33 mouse cellular contexts compared by ENCODE assay signal in the genomic region with DNA sequence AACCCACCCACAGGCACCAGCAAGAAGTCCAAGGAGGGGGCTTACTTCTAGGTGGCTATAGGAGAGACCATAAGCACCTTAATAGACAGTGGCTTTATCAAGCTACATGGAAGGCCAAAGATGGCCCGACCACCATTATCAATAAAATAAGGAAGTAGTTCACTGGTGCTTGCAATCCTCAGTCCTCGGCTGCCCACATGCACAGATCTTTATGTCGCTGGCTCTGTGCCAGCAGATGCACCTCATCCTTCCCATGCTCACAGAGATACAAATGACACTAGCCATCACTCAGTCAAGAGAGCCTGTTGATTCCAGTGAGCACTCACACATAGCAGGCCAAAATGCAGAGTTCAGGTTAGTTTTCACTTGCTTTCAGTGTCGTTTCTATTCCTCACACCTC.
"Had no signal": no experiment of that assay in that cellular context is flagged by ENCODE, and none has a peak within 500 bp of the region (broad histone marks: within the 10 kb centered on the region; RNA-seq: fewer than 3 reads in every experiment).

No protein-coding gene starts in this region.

- H3K4me3 ChIP-seq: limb, embryonic 10.5 days; limb, embryonic 12.5 days; limb, embryonic 13.5 days; limb, embryonic 15.5 days; liver, embryonic 12.5 days; liver, embryonic 13.5 days; liver, embryonic 15.5 days; lung, embryonic 15.5 days; megakaryocyte, embryonic 14.5 days; midbrain, embryonic 10.5 days; midbrain, embryonic 12.5 days; midbrain, embryonic 13.5 days; midbrain, embryonic 15.5 days; myocyte; neural tube, embryonic 12.5 days; neural tube, embryonic 13.5 days had no signal

- H3K9ac ChIP-seq: limb, embryonic 12.5 days; limb, embryonic 13.5 days; limb, embryonic 15.5 days; liver, embryonic 12.5 days; liver, embryonic 13.5 days; liver, embryonic 14.5 days; liver, embryonic 15.5 days; liver, postnatal 0 days; lung, embryonic 14.5 days; lung, embryonic 15.5 days; midbrain, embryonic 12.5 days; midbrain, embryonic 13.5 days; midbrain, embryonic 15.5 days; neural tube, embryonic 12.5 days; neural tube, embryonic 13.5 days had no signal

- ATAC-seq: liver, embryonic 12.5 days; liver, postnatal 0 days; lung, postnatal 0 days; midbrain, embryonic 13.5 days; midbrain, embryonic 15.5 days; midbrain, embryonic 16.5 days had no signal

- H3K4me2 ChIP-seq: limb, embryonic 12.5 days; limb, embryonic 13.5 days; limb, embryonic 15.5 days; liver, embryonic 11.5 days; liver, embryonic 12.5 days; liver, embryonic 13.5 days; liver, embryonic 15.5 days; lung, embryonic 14.5 days; lung, embryonic 15.5 days; midbrain, embryonic 11.5 days; midbrain, embryonic 12.5 days; midbrain, embryonic 13.5 days; midbrain, embryonic 15.5 days; neural tube, embryonic 12.5 days; neural tube, embryonic 13.5 days had no signal

- H3K36me3 ChIP-seq: midbrain, embryonic 15.5 days had no signal

- H3K27me3 ChIP-seq: limb, embryonic 12.5 days; limb, embryonic 13.5 days; limb, embryonic 15.5 days; liver, embryonic 12.5 days; liver, embryonic 13.5 days; liver, embryonic 15.5 days; lung, embryonic 15.5 days; megakaryocyte, embryonic 14.5 days; midbrain, embryonic 12.5 days; midbrain, embryonic 13.5 days; midbrain, embryonic 15.5 days; neural tube, embryonic 12.5 days; neural tube, embryonic 13.5 days had no signal

- H3K9me3 ChIP-seq: limb, embryonic 10.5 days; limb, embryonic 12.5 days; limb, embryonic 13.5 days; limb, embryonic 15.5 days; liver, embryonic 12.5 days; liver, embryonic 13.5 days; liver, embryonic 15.5 days; lung, embryonic 15.5 days; megakaryocyte, embryonic 14.5 days; midbrain, embryonic 10.5 days; midbrain, embryonic 12.5 days; midbrain, embryonic 13.5 days; midbrain, embryonic 15.5 days; neural tube, embryonic 12.5 days; neural tube, embryonic 13.5 days had no signal

- H3K4me1 ChIP-seq: limb, embryonic 13.5 days; limb, embryonic 15.5 days; liver, embryonic 12.5 days; liver, embryonic 13.5 days; liver, embryonic 15.5 days; megakaryocyte, embryonic 14.5 days; neural tube, embryonic 12.5 days had no signal

- H3K27ac ChIP-seq: limb, embryonic 10.5 days; limb, embryonic 12.5 days; limb, embryonic 13.5 days; limb, embryonic 15.5 days; liver, embryonic 12.5 days; liver, embryonic 13.5 days; liver, embryonic 14.5 days; liver, embryonic 15.5 days; lung, embryonic 15.5 days; macrophage; midbrain, embryonic 10.5 days; midbrain, embryonic 12.5 days; midbrain, embryonic 13.5 days; midbrain, embryonic 15.5 days; neural tube, embryonic 12.5 days; neural tube, embryonic 13.5 days had no signal

- DNase-seq: left cerebral cortex, postnatal 4 days; liver; liver, embryonic 13.5 days; liver, postnatal 0 days; lung, adult 18-20 months; lung, adult 2 months; lung, embryonic 14.5 days; lung, postnatal 10 days; lung, postnatal 14 days; lung, postnatal 36 days; lung, postnatal 4 days; midbrain, embryonic 14.5 days had no signal
